Comparison of ENCODE assay signal across 23 mouse cellular contexts in the genomic region with DNA sequence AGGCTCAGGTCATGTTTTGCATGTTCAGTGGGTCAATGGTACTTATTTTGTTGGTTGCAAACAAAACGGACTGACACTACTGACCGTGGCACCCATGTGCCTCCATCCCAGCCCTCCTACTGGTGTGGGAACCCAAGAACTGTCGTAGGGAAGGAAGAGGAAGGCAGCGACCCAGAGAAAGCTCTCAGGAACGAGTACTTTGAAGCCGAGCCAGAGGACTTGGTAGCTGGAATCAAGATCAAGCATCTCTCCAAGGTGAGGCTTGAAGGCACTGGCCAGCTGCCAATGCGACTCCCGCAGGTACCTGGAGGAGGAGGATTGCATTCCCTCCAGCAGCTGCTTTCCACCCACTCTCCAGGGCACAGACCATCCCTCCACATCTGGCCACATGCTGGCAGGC. TPM values are rescaled to one million over a fixed set of nuclear protein-coding genes. Genes with fewer than 3 reads are reported as not detected.
"Had no signal": no experiment of that assay in that cellular context is flagged by ENCODE, and none has a peak within 500 bp of the region (broad histone marks: within the 10 kb centered on the region; RNA-seq: fewer than 3 reads in every experiment).

No protein-coding gene starts in this region.

- H3K4me1 ChIP-seq: limb, embryonic 12.5 days; limb, embryonic 15.5 days; megakaryocyte, embryonic 14.5 days; midbrain, embryonic 10.5 days; midbrain, embryonic 13.5 days; neural tube, embryonic 13.5 days had no signal

- H3K27ac ChIP-seq: kidney, postnatal 0 days; limb, embryonic 12.5 days; limb, embryonic 15.5 days; liver, embryonic 14.5 days; midbrain, embryonic 10.5 days; midbrain, embryonic 13.5 days; neural tube, embryonic 13.5 days; stomach, postnatal 0 days had no signal

- DNase-seq: kidney, adult 2 months; kidney, postnatal 36 days; left cerebral cortex, postnatal 4 days; liver, postnatal 0 days; thymus, postnatal 25 days had no signal

- H3K4me3 ChIP-seq: limb, embryonic 12.5 days; limb, embryonic 15.5 days; megakaryocyte, embryonic 14.5 days; midbrain, embryonic 10.5 days; midbrain, embryonic 13.5 days; myocyte; neural tube, embryonic 13.5 days had no signal

- H3K27me3 ChIP-seq: limb, embryonic 15.5 days; megakaryocyte, embryonic 14.5 days; midbrain, embryonic 13.5 days; neural tube, embryonic 13.5 days had no signal

- H3K4me2 ChIP-seq: limb, embryonic 12.5 days; limb, embryonic 15.5 days; liver, embryonic 11.5 days; midbrain, embryonic 13.5 days; neural tube, embryonic 13.5 days had no signal

- H3K9ac ChIP-seq: limb, embryonic 12.5 days; limb, embryonic 15.5 days; liver, embryonic 14.5 days; liver, postnatal 0 days; midbrain, embryonic 13.5 days; neural tube, embryonic 13.5 days had no signal

- ATAC-seq: intestine, postnatal 0 days; liver, postnatal 0 days; midbrain, embryonic 13.5 days; midbrain, embryonic 16.5 days had no signal

- H3K9me3 ChIP-seq: limb, embryonic 12.5 days; limb, embryonic 15.5 days; megakaryocyte, embryonic 14.5 days; midbrain, embryonic 10.5 days; midbrain, embryonic 13.5 days; neural tube, embryonic 13.5 days had no signal

RNA-seq across cellular contexts. Expression of a gene that starts 32.9 kb away (rescaled TPM):
- total RNA-seq: monocyte, adult 5-6 weeks had no signal
- polyA plus RNA-seq: intestine, embryonic 14.5 days; intestine, postnatal 0 days; kidney, embryonic 14.5 days; kidney, postnatal 0 days; limb, embryonic 12.5 days; limb, embryonic 15.5 days; liver, embryonic 11.5 days; liver, postnatal 0 days; myocyte; stomach, embryonic 14.5 days; stomach, postnatal 0 days; thymus, postnatal 0 days had no signal
